Mouse (Mus musculus): Measurements from ENCODE around the gene Hspa8. TPM values are rescaled to one million over a fixed set of nuclear protein-coding genes. Genes with fewer than 3 reads are reported as not detected.
A peak's percentile ranks its signal among the peaks of the same experiment; 100 is the strongest.
"Not testable (repeated sequence)": the region's sequence is repeated elsewhere in the genome, so short reads cannot be mapped to it uniquely, and the experiment has no call there.

Hspa8 gene
- 2,172 and 2,515 TPM in 2 replicates for polyA plus RNA-seq (2012; rRNA removed)

DNA sequence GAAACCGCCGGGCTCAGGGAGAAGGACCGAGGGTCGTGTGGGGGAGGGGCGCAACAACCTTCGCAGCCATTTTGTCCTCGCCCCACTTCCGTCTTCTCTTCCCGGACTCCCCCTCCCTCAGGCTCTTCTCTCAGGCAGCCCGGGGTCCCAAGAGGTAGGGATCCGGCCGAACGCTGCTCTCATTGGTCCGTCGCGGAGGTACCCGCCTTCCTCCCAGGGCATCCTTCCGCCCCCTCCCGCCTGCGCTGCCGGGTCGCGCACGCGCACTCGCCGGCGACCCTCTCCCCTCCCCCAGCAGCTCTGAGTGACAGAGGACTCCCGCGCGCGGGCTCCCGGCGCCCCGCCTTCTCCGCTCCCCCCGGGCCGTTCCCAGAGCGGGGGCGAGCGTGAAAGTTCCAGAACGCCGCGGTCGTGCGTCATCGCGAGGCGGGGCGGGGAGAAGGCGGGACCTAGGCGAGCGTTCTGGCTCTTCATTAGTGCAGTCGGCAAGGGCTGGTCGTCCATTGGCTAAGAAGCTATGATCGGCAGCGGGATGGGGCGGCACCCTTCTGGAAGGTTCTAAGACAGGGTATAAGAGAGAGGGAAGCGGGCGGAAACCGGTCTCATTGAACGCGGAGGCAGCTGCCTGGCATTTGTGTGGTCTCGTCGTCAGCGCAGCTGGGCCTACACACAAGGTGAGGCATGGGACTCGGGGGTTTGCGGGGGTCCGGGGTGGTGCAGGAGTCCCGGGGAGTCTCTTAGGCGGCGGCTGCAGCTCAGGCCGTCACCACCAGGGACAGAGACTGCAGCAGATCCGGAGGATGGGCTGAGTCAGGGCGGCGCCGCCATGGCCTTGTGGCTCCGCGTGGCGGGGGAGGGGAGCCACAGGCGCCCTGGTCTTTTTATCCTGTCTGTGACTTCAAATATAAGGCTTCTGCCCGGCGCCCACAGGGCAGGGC, at the start of gene Hspa8:
Gene Hspa8 (plus strand): TSS at position 310 of the 938 bp plus-strand sequence.
- peak; percentile 92 for DNase-seq (ENCODE audit: low read depth, low spot score)
- 1% methylated on average over 83 of the region's 83 CpGs for WGBS

DNA sequence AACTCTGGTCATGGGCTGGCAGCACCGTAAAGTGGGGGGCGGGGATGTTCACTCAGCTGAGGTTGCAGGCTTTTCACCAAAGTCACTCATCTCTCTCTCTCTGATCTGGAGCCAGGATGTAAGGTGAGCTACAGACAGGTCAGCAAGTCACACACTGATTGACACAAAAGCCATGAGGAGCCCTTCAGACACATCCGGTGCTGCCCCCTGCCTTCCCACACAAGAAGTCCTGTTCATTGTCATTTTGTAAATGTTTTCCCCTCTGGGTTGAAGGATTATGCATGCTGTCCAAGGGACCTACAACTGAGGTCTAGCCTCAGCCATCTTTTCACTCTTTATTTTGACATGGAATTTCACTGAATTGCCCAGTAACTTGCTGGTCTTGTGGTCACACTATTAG, 49.0 kb upstream of the Hspa8 start:
- no peak for DNase-seq (ENCODE audit: low read depth, low spot score)
- WGBS, result 58% methylated on average over 3 of the region's 3 CpGs

DNA sequence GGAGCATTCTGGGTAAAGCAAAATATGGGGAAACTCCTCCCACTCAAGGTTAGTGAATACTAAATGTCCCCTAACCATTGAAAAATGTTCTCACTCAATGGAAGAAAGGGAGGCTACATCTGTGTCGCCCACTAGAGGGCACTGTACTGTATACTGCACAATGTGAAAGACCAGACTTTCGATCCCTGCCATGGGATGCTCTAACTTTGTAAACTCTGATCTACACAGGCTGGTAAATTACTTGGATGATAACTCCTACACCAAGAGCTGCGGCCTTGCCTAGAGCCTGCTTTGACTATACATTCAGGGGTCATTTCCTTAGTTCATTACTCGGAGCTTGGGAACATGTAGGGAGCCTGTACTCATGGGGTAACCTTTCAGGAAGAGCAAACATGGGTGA, 44.4 kb upstream of the Hspa8 start:
- no peak for DNase-seq (ENCODE audit: low read depth, low spot score)
- WGBS, result 19% methylated on average over 4 of the region's 4 CpGs

DNA sequence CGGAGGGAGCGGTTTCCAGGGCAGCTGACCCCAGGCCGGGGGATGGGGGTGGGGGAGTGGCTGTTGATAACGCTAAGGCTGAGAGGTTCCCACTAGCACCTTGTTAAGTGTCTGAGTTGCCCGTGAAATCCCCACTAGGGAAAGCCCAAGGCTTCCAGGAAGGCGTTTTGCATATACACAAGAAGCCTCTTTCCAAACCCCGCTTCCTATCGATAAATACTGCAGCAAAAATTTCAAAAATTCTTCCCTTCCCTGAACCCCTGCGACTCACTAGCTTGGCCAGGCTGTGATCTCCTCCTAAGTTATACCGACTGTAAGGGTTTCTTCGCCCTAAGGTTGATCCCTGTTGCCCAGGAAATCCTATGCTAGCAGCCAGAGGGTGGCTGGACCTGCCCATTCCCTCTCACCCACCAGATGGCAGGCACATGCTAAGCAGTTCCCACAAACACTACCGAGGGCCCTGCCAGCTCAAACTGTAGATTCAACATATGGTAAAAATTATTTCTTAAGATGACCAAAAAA, 43.6 kb upstream of the Hspa8 start:
- no peak for DNase-seq (ENCODE audit: low read depth, low spot score)
- 22% methylated on average over 12 of the region's 12 CpGs for WGBS

DNA sequence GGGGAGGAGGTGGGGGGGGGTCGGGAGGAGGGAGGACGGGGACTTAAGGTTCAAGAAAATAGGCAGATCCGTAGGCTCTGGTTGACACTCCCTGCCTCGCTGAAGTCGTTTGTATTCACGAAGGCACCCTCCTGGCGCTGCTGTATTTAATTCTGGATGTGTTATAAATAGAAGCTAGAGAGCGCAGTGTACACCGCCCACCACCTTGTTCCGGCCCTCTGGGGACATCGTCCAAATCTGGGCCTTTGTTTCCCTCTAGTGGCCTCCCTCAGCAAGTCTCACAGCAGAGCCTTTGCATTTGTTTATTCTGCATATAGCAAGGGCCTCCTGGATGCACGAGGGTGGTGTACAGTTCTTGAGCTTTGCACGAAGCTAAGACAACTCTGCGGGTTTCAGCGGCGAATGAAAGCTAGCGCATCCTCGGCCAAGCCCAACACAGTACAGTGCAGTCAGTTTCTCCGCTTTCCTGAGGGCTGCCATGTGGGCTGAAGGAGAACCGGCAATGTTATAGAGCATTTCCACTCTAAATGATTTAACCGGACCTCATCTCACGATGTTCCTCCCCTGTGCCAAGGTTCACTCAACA, 43.0 kb upstream of the Hspa8 start:
- 2% methylated on average over 21 of the region's 22 CpGs for WGBS
- DNase-seq (ENCODE audit: low read depth, low spot score), result no peak

DNA sequence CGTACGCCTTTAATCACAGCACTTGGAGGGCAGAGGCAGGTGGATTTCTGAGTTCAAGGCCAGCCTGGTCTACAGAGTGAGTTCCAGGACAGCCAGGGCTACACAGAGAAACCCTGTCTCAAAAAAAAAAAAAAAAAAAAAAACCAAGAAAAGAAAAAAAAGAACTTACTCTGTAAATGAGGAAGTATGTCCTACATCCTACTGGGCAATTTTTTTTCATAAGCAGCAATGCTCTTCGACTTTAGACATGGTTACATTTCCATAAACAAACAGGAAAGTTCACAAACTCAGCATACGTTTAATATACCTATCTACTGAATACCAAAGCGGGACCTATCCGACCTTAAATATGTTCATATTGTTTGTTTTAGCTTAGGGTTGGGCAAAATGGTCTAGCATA, 38.4 kb upstream of the Hspa8 start:
- 78% methylated on average over 6 of the region's 6 CpGs for whole genome bisulfite sequencing
- DNase-seq (ENCODE audit: low read depth, low spot score), result no peak

DNA sequence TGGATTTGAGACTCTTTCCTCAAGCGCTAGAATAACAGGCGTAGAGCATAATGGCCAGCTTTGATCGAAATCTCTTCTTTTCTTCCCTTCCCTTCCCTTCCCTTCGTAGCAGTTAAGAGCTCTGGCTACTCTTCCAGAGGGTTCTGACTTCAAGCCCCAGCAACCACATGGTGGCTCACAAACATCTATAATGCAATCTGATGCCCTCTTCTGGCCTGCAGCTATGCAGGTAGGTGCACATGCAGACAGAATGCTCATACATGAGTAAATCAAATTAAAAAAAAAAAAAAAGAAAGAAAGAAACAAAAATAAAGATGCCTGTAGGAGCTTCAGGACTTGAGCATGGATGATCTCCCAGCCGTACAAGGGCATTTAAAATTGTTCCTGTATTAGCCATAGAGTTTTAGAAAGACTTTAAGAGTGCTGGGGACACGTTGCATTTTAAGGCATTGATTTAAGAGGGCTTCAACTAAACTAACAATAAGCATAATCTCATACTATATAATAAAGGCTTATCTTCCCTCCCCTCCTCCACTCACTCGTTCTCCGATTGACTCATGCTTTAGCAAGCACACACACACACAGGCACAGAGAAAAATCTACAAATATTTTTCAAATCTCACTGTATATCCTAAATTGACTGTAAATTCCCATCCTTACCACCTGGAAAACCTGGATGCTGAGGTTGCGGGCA, 35.8 kb upstream of the Hspa8 start:
- 48% methylated on average over 8 of the region's 9 CpGs for WGBS
- no peak for DNase-seq (ENCODE audit: low read depth, low spot score)

GRCm38 (mm10) chr9:40765581-40765940, 35.2 kb upstream of the Hspa8 start:
- 12% methylated on average over 12 of the region's 12 CpGs for WGBS
- no peak for DNase-seq (ENCODE audit: low read depth, low spot score)

GRCm38 (mm10) chr9:40766058-40766605, 34.7 kb upstream of the Hspa8 start:
- 40% methylated on average over 7 of the region's 7 CpGs for WGBS
- no peak for DNase-seq (ENCODE audit: low read depth, low spot score)

GRCm38 (mm10) chr9:40767946-40768345, 32.8 kb upstream of the Hspa8 start:
- DNase-seq (ENCODE audit: low read depth, low spot score), result no peak
- 89% methylated on average over 4 of the region's 4 CpGs for WGBS

DNA sequence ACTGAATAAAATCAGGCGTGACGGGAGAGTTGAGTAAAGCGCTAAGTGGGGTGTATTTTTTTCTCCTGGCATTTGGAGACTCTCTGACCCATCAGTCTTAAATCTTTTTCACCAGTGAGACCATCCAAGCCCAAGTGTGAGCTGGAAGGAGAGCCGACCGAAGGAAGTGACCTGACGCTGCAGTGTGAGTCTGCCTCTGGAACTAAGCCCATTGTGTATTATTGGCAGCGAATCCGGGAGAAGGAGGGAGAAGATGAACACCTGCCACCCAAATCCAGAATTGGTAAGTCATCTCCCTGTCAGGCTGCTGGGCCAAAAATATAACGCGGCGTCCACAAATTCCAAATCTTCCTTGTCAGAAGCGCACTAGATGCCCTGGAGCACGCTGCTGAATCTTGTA, 28.5 kb upstream of the Hspa8 start:
- DNase-seq (ENCODE audit: low read depth, low spot score), result no peak
- 63% methylated on average over 13 of the region's 13 CpGs for WGBS

- DNase-seq (ENCODE audit: low read depth, low spot score), result not testable (repeated sequence)
Observed at GRCm38 (mm10) chr9:40773142-40773541, 27.6 kb upstream of the Hspa8 start.

DNA sequence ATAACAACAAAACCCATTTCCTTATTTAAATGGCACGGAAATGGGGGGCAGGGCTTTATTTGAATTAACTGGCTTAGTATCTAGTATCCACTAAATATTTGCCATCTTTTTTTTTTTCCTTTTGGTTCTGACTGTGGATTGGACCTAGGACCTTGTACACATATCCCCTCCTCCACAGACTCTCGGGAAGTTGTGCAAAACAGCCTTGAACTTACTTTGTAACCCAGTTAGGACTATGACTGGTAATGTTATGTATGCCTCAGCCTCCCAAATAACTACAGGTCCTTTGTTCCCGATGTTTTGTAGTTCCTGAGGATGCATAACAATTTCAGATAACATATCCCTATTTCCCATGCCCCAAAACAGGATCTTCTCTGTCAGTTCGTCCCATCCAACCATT, 26.9 kb upstream of the Hspa8 start:
- WGBS, result 76% methylated on average over 4 of the region's 4 CpGs
- no peak for DNase-seq (ENCODE audit: low read depth, low spot score)

More at GRCm38 (mm10) chr9:40773142-40773541, 27.6 kb upstream of the Hspa8 start:
- 86% methylated on average over 6 of the region's 6 CpGs for WGBS

GRCm38 (mm10) chr9:40776044-40776443, 24.7 kb upstream of the Hspa8 start:
- 21% methylated on average over 1 of the region's 1 CpGs for WGBS
- no peak for DNase-seq (ENCODE audit: low read depth, low spot score)

DNA sequence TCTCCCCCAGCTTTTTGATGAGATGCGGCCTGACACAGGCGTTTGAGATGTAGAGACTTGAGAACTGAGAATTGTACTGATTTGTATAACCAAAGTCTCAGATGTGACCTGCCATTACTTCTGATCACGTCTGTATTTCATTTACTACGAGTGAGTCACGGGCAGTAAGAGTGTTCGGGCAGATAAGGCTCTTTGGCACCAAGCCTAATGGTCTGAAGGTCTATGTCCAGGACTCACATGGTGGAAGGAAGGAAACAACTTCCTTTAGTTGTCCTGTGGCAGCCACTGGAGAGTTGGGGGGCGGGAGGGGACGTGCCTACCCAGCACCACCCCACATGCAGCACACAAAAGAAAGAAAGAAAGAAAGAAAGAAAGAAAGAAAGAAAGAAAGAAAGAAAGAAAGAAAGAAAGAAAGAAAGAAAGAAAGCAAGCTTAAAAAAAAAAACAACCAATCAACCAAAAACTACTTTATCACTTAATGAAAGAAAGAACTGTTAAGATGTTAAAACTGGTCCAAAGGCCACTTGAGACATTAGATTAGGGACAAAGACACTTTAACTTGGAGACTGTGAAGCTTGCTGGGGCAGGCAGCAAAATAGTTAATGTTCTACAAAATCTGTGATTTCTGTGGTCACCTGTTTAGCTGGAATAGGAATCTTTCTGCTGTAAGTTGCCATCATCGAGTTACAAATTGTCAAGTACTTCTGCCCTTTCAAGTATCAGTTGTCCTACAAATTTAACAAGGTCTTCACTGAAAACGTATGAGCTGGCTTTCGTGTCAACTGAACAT, 24.1 kb upstream of the Hspa8 start:
- no peak for DNase-seq (ENCODE audit: low read depth, low spot score)
- 30% methylated on average over 11 of the region's 11 CpGs for WGBS

DNA sequence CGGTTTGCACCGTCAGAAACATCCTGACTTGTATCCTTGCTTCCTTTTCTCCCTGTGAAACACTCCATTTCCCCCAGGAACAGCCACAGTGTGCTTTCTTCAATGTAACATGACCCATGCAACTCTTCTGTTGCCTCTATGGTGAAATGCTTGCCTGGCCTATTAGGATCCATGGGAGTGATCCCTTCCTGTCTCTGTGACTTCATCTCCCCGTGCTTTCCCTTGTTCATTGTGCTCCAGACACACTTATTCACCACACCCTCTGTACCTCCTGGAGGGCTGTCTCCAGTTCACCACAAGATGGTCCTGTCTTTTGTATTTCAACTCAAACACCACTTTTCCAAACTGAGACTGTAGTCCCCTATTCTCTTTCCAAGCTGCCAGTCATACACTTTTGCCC, 20.7 kb upstream of the Hspa8 start:
- DNase-seq (ENCODE audit: low read depth, low spot score), result no peak
- WGBS, result 70% methylated on average over 3 of the region's 3 CpGs

- DNase-seq (ENCODE audit: low read depth, low spot score), result no peak
- WGBS, result 36% methylated on average over 11 of the region's 11 CpGs
Observed at GRCm38 (mm10) chr9:40780892-40781725, 19.7 kb upstream of the Hspa8 start.
